Mouse (Mus musculus) adrenal gland, postnatal 10 days (tissue): ENCODE data around the gene Pitpnm2. TPM values are rescaled to one million over a fixed set of nuclear protein-coding genes. Genes with fewer than 3 reads are reported as not detected.

Experiments
- DNase-seq: peaks from one replicate; pipeline ENCODE4 v3.0.0; 2021; ENCODE audit warnings: mixed read lengths
- total RNA-seq, 2 experiments: library from RNA; stranded (reverse); gene quantifications; 2 replicates each; pipeline ENCODE4 v1.2.3; 2021

The Pitpnm2 gene
- total RNA-seq, 2 experiments from 2014 or later, result 40.4 to 53.6 TPM

DNA sequence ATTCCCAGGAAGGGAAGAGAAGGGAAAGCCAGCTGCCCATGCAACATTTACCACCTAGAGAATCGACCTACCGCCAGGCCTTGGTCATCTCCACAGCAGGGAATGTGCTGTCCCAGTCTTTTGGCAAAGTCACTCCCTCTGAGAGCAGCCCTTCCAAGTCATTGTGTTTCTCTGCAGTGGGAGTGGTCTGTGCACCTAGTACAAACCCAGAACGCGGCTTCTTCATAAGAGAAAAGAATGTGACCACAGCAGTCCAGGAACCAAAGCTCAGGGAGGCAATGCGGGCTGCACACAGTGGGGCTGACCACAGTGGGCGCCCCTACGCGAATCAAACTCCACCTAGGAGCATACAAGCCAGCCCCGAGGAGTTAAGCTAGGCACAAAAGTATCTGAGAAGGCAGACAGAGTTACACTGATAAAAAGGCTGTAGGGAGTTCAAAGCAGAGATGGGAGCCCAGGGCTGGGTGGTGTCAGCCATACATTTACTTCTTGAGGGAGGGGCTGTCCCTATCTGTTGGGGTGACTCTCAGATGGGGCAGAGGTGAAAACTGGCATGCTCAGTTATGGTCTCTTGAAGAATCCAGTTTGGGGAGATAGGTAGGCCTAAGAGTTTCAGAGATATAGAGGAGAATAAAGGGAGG lies 1.5 kb downstream of the Pitpnm2 start:
- peak; percentile 36 for DNase-seq

- DNase-seq, result no peak
These were observed 2.3 kb downstream of the Pitpnm2 start for GRCm38 (mm10) chr5:124247296-124247695.

DNA sequence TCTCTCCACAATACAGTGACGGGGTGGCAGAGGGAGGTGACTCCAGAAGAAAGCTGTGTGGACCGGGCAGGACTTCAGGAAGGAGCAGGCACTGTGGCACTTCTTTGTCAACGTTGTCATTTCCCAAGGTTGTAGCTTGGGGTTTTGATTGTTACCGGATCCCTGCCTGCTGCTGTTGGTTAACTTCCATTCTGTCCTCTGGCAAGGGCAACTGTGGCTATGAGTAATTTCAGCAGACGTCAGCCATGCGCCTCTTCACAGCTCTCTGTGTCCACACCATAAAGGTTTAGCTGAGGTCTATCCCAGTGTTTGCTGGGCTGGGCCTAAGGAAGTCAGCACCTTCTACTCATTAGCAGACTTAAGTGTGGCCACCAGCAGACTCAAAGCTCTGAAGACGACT lies 4.7 kb downstream of the Pitpnm2 start:
- no peak for DNase-seq

DNA sequence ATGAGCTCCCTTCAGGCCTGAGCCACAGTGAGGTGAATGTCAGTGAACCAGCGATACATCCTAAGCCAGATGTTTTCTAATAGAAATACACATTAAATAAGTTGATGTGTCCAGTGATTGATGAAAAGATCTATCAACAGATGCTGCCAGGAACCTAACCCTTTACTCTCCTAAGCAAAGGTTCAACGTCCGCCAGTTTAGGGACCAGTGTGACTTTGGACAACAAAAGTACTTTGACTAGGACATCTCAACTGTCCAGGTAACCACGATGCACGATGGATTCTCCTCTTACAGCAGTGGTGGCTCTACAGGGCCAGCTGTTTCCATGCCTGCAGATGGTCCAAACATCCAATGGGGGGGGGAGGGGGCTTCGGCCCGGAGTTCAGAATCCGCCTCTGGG lies 5.1 kb downstream of the Pitpnm2 start:
- no peak for DNase-seq

DNA sequence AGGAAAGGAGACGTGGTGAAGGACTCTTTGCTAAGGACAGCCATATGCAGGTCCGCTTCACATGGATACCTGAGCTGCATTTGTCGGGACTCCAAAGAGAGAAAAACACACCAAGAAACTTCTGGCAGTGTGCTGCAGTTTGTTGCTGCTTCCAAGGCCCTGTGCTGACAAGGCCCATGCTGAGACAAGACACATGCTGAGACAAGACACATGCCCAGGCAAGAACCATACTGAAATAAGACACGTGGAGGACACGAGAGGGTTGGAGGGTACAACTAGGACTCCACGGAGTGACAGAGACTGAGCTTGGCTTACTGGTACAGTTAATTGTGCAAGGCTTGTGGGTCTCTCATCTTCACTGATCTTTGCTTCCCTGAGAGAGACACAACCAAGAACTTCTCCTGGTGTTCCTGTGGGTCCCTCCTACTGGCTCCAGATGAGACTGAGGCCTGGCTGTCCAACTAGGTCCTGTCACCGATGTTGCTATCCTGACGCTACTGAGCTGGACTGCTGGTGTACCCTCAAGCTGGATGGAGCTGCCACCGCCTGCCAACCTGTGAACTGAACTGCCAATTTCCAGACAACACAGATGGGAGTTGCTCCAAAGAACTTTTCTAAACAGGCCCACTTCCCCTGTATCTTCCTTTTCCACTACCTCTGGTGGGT lies 6.2 kb downstream of the Pitpnm2 start:
- DNase-seq, result peak; percentile 3

- peak; percentile 17 for DNase-seq
These were observed 7.7 kb downstream of the Pitpnm2 start for GRCm38 (mm10) chr5:124241686-124242444.

- peak; percentile 34 for DNase-seq
These were observed 8.5 kb downstream of the Pitpnm2 start for GRCm38 (mm10) chr5:124240841-124241685.

GRCm38 (mm10) chr5:124236180-124236579 lies 13.4 kb downstream of the Pitpnm2 start:
- DNase-seq, result no peak

GRCm38 (mm10) chr5:124234778-124235177 lies 14.8 kb downstream of the Pitpnm2 start:
- no peak for DNase-seq

DNA sequence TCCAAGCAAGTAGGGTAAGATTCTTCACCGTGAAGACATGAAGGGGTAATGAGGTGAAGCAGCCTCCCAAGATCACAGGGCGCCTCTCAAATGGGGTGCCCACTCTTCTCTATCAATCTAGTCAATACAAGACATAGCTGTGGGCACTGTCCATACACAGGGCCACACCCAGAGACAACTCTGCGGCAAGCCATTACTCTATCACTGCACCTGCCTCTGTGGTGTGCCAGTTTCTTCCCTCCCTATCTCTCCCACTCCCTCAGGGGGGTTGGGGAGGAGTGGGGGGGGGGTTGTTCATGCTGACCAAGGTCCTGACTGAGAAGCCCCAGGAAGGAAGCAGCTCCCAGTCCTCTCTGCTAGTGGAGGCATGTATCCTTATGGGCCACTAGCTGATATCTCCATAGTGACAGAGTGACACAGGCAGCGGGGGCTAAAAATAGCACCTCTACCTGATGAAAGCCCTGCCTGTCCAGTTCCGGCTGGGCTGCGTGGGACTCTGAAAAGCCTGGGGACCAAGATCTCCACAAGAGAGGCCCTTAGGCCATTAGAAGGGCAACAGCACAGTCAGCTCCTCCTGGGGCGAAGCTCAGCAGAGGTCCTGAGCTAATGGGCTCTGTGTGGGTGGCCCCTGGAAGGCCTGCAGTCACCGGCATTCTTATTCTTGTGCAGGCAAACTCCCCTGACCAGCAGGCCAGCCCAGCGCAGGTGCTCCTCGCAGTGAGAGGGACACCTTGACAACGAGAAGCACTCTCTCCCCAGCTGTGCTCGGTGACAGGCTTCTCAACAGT lies 15.5 kb downstream of the Pitpnm2 start:
- DNase-seq, result no peak

GRCm38 (mm10) chr5:124233144-124233465 lies 16.5 kb downstream of the Pitpnm2 start:
- DNase-seq, result no peak

- no peak for DNase-seq
These were observed 17.0 kb downstream of the Pitpnm2 start for GRCm38 (mm10) chr5:124232360-124233143.

- DNase-seq, result no peak
These were observed 19.1 kb downstream of the Pitpnm2 start for GRCm38 (mm10) chr5:124230461-124230860.

DNA sequence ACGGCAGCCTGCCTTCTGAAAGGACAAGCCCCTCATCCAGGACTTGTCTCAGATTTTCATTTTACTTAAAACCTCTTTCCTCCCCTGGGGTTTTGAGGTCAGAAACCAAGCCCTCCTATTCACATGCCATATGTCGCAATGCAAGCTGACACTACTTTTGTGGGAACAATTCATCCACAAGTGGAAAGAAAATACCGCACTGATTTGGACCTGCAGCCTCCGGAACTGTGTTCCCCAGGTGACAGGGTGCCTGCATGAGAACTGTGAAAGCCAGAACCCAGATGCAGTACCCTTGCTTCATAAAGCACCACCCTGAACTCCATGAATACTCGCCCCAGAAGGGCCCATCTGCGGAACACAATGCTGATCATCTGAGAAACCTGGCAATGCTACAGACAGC lies 22.4 kb downstream of the Pitpnm2 start:
- DNase-seq, result no peak

- peak; percentile 71 for DNase-seq
These were observed 23.1 kb downstream of the Pitpnm2 start for GRCm38 (mm10) chr5:124226494-124226893.

DNA sequence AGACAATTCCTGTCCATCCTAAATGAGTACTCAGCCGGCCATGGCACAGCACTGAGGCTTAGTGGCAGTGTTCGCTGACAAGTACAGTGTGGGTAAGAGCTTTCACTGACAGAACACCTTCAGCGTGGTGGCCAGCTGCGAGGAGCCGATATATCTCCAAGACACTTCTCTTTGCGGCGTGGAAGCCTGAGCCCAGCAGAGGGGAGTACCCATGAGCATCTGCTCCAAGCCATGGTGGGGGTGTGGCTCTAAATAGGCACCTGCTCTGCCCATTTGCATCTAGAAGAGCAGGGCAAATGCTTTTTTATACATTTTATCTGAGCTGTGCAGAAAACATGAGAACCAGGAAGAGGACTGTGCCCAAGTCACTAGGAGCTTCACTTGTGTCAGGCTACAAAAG lies 23.7 kb downstream of the Pitpnm2 start:
- no peak for DNase-seq

- no peak for DNase-seq
These were observed 25.1 kb downstream of the Pitpnm2 start for GRCm38 (mm10) chr5:124224321-124225092.

GRCm38 (mm10) chr5:124223574-124223973 lies 26.0 kb downstream of the Pitpnm2 start:
- no peak for DNase-seq

DNA sequence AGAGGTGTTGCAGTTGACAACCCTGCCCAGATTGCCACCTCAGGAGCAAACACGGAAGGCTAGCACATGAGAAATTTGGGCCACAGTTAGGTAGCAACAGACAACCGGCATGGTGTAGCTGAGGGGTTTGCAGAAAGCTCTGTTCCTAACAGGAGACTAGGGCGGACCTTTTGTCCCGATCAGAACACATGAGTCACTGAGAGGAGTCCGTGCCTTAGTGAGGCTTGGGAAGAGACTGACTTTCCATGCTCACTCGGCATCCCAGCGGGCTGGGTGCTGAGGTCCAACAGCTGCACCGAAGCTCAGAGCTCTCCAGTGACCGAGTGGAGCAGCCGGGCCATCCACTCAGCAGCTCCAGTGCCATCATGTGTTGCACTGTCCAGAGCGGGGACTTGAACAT lies 26.9 kb downstream of the Pitpnm2 start:
- no peak for DNase-seq

DNA sequence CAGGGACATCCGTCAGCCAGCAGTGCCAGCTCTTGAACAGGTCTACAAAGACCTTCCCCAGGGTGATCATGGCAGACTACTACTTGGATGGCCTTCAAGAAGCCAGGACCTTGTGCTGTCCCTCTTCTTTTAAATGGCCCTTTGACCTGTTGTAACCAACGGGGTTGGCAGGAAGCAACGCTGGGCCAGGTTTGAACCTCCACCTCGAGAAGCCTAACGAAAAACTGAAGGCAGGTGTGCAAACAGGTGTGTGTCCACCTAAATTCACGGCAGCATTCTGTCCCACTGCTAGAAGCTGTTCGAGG lies 27.9 kb downstream of the Pitpnm2 start:
- no peak for DNase-seq
